Mouse (Mus musculus) lung, postnatal 0 days (tissue): ENCODE measurements around the gene Slc1a2. TPM values are rescaled to one million over a fixed set of nuclear protein-coding genes. Genes with fewer than 3 reads are reported as not detected.

ENCODE experiments used
- ATAC-seq: fragments of 200-750 bp; cut with Nextera tagmentation; 2 replicates; pipeline ENCODE4 v1.8.0; 2017; ENCODE audit warnings: moderate library complexity
- DNase-seq: peaks from one replicate; pipeline ENCODE4 v3.0.0-alpha.2; 2016; ENCODE audit warnings: low spot score
- H3K27ac ChIP-seq: fragments of 300-500 bp; sonication (generic); 2 replicates; pipeline ENCODE4 v1.5.1; 2014; ENCODE audit warnings: antibody characterized with exemption, mild to moderate bottlenecking, low read length, mixed read lengths
- H3K27me3 ChIP-seq: fragments of 300-500 bp; sonication (generic); replicated peaks from 2 replicates; pipeline ENCODE4 v1.6.1; 2014; ENCODE audit warnings: low read length, mixed read lengths; ENCODE audit not compliant: insufficient read depth
- H3K36me3 ChIP-seq: fragments of 300-500 bp; sonication (generic); 2 replicates; pipeline ENCODE4 v1.6.1; 2014; ENCODE audit warnings: low read length, mixed read lengths; ENCODE audit not compliant: insufficient read depth
- H3K4me1 ChIP-seq: fragments of 300-500 bp; sonication (generic); 2 replicates; pipeline ENCODE4 v1.6.1; 2014; ENCODE audit warnings: antibody characterized with exemption, low read depth, low read length, mixed read lengths; ENCODE audit not compliant: insufficient read depth
- H3K4me2 ChIP-seq: fragments of 300-500 bp; sonication (generic); replicated peaks from 2 replicates; pipeline ENCODE4 v1.6.1; 2014; ENCODE audit warnings: low read depth, mild to moderate bottlenecking, low read length, moderate library complexity, mixed read lengths
- H3K4me3 ChIP-seq: fragments of 300-500 bp; sonication (generic); 2 replicates; pipeline ENCODE4 v1.5.1; 2014; ENCODE audit warnings: low read depth, low read length
- H3K9ac ChIP-seq: fragments of 300-500 bp; sonication (generic); replicated peaks from 2 replicates; pipeline ENCODE4 v1.6.1; 2014; ENCODE audit warnings: low read depth, mild to moderate bottlenecking
- H3K9me3 ChIP-seq: fragments of 300-500 bp; sonication (generic); 2 replicates; pipeline ENCODE4 v1.6.1; 2016; ENCODE audit warnings: low read length, mixed read lengths
- CTCF ChIP-seq: IDR thresholded peaks from 2 replicates; pipeline ENCODE4 v1.5.1; 2016; ENCODE audit warnings: antibody characterized with exemption, mild to moderate bottlenecking
- EP300 ChIP-seq: IDR thresholded peaks from 2 replicates; pipeline ENCODE4 v1.6.1; 2016; ENCODE audit warnings: antibody characterized with exemption, mild to moderate bottlenecking, control low read depth
- WGBS: fragments of 180-500 bp; shearing (Covaris S2); extraction: QIAGEN DNeasy Blood & Tissue Kit; methylation state at CpG from one replicate; pipeline ENCODE4 v1.1.7; 2014; 5-methylcytosine and 5-hydroxymethylcytosine counted together
- polyA plus RNA-seq: library from polyadenylated mRNA; unstranded; fragments of >200 nt; fragmentation: Nextera tagmentation; extraction: Ambion mirVana; gene quantifications from 2 replicates; pipeline ENCODE4 v1.2.1, GENCODE M21; 2015

The Slc1a2 gene
- polyA plus RNA-seq, 1 experiment from 2014 or later: 0.87 TPM

DNA sequence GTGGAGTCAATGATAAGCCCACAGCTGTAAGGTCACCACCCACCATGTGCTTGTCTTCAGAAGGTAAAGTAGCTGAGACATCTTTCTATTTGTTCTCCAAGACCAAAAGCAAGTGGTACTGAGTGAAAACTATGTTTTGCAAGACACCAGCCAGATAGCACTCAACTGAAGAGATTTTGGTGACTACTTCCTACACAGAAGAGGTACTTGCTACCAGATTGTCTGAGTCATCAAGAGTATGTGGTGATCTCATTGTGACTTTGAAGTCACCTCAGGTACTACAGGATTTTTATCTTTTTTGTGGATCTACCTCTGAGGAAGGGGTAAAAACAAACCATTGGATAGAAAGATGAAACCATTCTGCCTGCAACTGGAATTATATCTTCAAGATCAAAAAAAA is 173.1 kb downstream of the Slc1a2 start:
- Histone ChIP-seq H3K4me3 (no peak overlapping the region), H3K4me1 (no peaks in the 10 kb centered on the region), H3K27me3 (no peaks in the 10 kb centered on the region), H3K9ac (no peak overlapping the region), H3K4me2 (no peak overlapping the region), H3K36me3 (0 out of 2 replicates have a peak, but pooled peaks cover 5% of the 10 kb centered on the region), H3K27ac (no peak overlapping the region), H3K9me3 (no peaks in the 10 kb centered on the region)
- ATAC-seq: no peak
- TF ChIP-seq CTCF: no peak
- no peak for TF ChIP-seq EP300
- no peak for DNase-seq

DNA sequence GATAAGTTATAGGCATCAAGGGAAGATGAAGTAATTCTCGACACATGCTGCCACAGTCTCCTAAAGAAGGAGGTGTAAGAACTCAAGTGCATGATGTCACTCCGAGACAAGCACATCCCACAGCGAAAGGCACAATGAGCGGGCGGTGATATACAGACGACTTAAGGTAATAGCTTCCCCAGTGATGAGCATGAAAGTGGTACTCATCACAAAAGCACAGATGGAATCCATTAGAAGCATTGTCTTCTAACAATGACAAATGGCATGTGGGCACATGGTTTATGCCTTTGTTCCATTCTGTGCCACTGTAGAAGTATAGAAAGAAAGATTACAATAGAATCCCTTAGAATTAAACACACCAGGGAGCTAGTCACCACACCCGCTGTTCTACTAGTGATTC is 179.7 kb downstream of the Slc1a2 start:
- 87% methylated on average over 7 of the region's 7 CpGs for WGBS
- H3K36me3 ChIP-seq: no peaks in the 10 kb centered on the region

More for the DNA sequence above, 179.7 kb downstream of the Slc1a2 start:
- DNase-seq: no peak
- Histone ChIP-seq H3K9ac (no peak overlapping the region), H3K27me3 (no peaks in the 10 kb centered on the region), H3K4me2 (no peak overlapping the region), H3K9me3 (no peaks in the 10 kb centered on the region), H3K27ac (no peak overlapping the region), H3K4me1 (no peaks in the 10 kb centered on the region), H3K4me3 (no peak overlapping the region)
- no peak for ATAC-seq
- TF ChIP-seq CTCF (no peak), EP300 (no peak)

Other genes with a start within 250 kb of the Slc1a2 start
- 7.3 and 7.8 TPM in 2 replicates for gene Fjx1, start 206.2 kb upstream of the Slc1a2 start, polyA plus RNA-seq
- 44.2 and 45.5 TPM in 2 replicates for gene Pamr1, start 108.6 kb upstream of the Slc1a2 start, polyA plus RNA-seq
- gene Cd44, start 243.0 kb downstream of the Slc1a2 start, polyA plus RNA-seq: 44.2 and 45.2 TPM in 2 replicates